Mouse (Mus musculus) cortical plate, adult 2 months (tissue): ENCODE results near the gene Ang5.

ENCODE experiments used
- CTCF ChIP-seq: fragments of 200-500 bp; IDR thresholded peaks from 2 replicates; pipeline ENCODE4 v1.5.1; 2011; ENCODE audit warnings: mild to moderate bottlenecking, control low read depth, low read length; ENCODE audit not compliant: insufficient read depth; ENCODE audit errors: extremely low read depth
- POLR2A ChIP-seq: fragments of 200-500 bp; IDR thresholded peaks from 2 replicates; pipeline ENCODE4 v1.6.1; 2011; ENCODE audit warnings: mild to moderate bottlenecking, low read length, control low read depth; ENCODE audit not compliant: insufficient read depth; ENCODE audit errors: extremely low read depth

GRCm38 (mm10) chr14:44001600-44001999 is 44.7 kb downstream of the Ang5 start:
- TF ChIP-seq POLR2A (no peak), CTCF (no peak)
